Mouse (Mus musculus) cerebellum, postnatal 14 days (tissue): ENCODE results near the gene Gpr12.
A peak's percentile ranks its signal among the peaks of the same experiment; 100 is the strongest.
"Not testable (repeated sequence)": the region's sequence is repeated elsewhere in the genome, so short reads cannot be mapped to it uniquely, and the experiment has no call there.

Experiments used
- DNase-seq, 2 experiments: peaks; one replicate each; pipeline ENCODE4 v3.0.0; 2021; ENCODE audit warnings: mixed read lengths in 2 of 2

Gene Gpr12

GRCm38 (mm10) chr5:146586357-146587070 lies 1.5 kb upstream of the Gpr12 start:
- no peak for DNase-seq

- no peak for DNase-seq
Observed at GRCm38 (mm10) chr5:146585307-146585651, 240 bp upstream of the Gpr12 start.

- no peak for DNase-seq
Observed at GRCm38 (mm10) chr5:146584156-146584477, 922 bp downstream of the Gpr12 start.

- DNase-seq = no peak
Observed at GRCm38 (mm10) chr5:146576668-146577067, 8.4 kb downstream of the Gpr12 start.

GRCm38 (mm10) chr5:146572735-146573042 lies 12.3 kb downstream of the Gpr12 start:
- DNase-seq = not testable (repeated sequence)

- DNase-seq = peak; percentile 75 to 80
Observed at GRCm38 (mm10) chr5:146571830-146572734, 13.0 kb downstream of the Gpr12 start.

- DNase-seq = not testable (repeated sequence)
Observed at GRCm38 (mm10) chr5:146570179-146570578, 14.9 kb downstream of the Gpr12 start.

- DNase-seq = peak; percentile 18 to 58
Observed at GRCm38 (mm10) chr5:146567054-146567453, 18.0 kb downstream of the Gpr12 start.

GRCm38 (mm10) chr5:146564259-146564658 lies 20.8 kb downstream of the Gpr12 start:
- no peak for DNase-seq

- not testable (repeated sequence) for DNase-seq
Observed at GRCm38 (mm10) chr5:146555836-146556235, 29.2 kb downstream of the Gpr12 start, which contains the start of gene Gm3415. Gene Gm3415, plus strand, starts transcription at chr5:146556136.

- not testable (repeated sequence) for DNase-seq
Observed at GRCm38 (mm10) chr5:146537347-146537746, 47.7 kb downstream of the Gpr12 start, which contains the start of gene Gm3409. Gene Gm3409, plus strand, starts transcription at chr5:146537647.
